In the genomic region with DNA sequence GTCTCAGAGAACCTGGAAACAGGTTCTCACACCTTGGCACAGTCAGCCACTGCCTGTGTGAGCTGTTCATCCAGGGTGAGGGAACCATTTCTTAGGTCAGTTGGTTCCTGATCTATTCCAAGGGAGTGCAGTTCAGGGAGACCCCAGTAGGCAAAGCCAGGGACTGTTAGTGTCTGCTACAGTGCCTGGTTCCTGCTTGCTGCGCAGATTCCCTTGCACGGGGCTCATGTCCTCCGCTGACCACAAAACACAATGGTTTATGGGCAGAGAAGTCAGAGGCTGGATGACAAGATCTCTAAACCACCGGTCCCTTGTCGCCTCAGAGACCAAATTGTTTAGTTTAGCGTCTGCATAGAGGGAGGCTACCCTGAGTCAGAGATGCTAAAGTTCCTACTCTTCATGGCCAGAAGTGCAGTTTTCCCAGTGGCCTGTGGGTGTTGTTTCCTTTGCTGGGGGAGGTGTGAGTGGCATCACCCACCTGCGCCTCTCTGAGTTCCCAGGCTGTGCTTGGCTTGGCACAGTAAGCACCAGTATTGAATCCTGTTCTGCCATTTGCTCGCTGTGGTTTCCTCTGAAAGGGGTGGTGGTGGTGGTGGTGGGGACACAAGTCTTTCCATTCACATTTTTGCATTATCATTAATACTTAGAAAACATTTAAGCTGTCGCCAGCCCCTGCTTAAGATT, we compare ENCODE assay signal across 20 mouse cellular contexts.
DNase-seq lines count a peak whose midpoint lies in the region; ATAC-seq and TF ChIP-seq lines count a peak whose summit lies in the region.
"Had no signal": no experiment of that assay in that cellular context is flagged by ENCODE, and none has a peak within 500 bp of the region (broad histone marks: within the 10 kb centered on the region; RNA-seq: fewer than 3 reads in every experiment).

No protein-coding gene starts in this region.

- H3K9ac ChIP-seq in hindbrain, embryonic 13.5 days = no peak overlapping the region
- H3K9ac ChIP-seq in hindbrain, postnatal 0 days (replicated peaks; ENCODE audit: low read length) = no peak overlapping the region
- H3K9ac ChIP-seq: liver, embryonic 14.5 days; neural tube, embryonic 12.5 days had no signal

- no peaks in the 10 kb centered on the region for H3K27me3 ChIP-seq in hindbrain, embryonic 13.5 days
- H3K27me3 ChIP-seq in hindbrain, postnatal 0 days (ENCODE audit: insufficient read depth, low read length) = no peaks in the 10 kb centered on the region
- H3K27me3 ChIP-seq: CH12.LX; neural tube, embryonic 12.5 days had no signal

- peaks cover 24% of the 10 kb centered on the region for H3K4me1 ChIP-seq in hindbrain, embryonic 13.5 days (replicated peaks)
- no peaks in the 10 kb centered on the region for H3K4me1 ChIP-seq in hindbrain, postnatal 0 days (ENCODE audit: insufficient read depth, low read length)

- no peak for DNase-seq in hindbrain, postnatal 0 days (ENCODE audit: low spot score)
- DNase-seq in thymus, postnatal 0 days (ENCODE audit: low spot score) = peak; percentile 51
- DNase-seq in thymus, adult 18-20 months = no peak
- DNase-seq in thymus, postnatal 4 days = peak; percentile 49
- no peak for DNase-seq in cerebellum, postnatal 10 days
- DNase-seq: adrenal gland, postnatal 14 days; cerebellum, postnatal 14 days; gastrocnemius, postnatal 14 days; heart, postnatal 4 days; kidney, adult 8-10 months; kidney, postnatal 4 days; left cerebral cortex, postnatal 4 days; lung, postnatal 4 days; right cerebral cortex, postnatal 14 days had no signal

- no peak overlapping the region for H3K4me3 ChIP-seq in hindbrain, embryonic 13.5 days
- H3K4me3 ChIP-seq in hindbrain, postnatal 0 days (ENCODE audit: low read length) = no peak overlapping the region
- H3K4me3 ChIP-seq: neural tube, embryonic 12.5 days had no signal

- H3K9me3 ChIP-seq in hindbrain, embryonic 13.5 days = no peaks in the 10 kb centered on the region
- no peaks in the 10 kb centered on the region for H3K9me3 ChIP-seq in hindbrain, postnatal 0 days (ENCODE audit: low read length)

- no peaks in the 10 kb centered on the region for H3K36me3 ChIP-seq in hindbrain, embryonic 13.5 days
- H3K36me3 ChIP-seq in hindbrain, postnatal 0 days (ENCODE audit: insufficient read depth, low read length) = no peaks in the 10 kb centered on the region
- H3K36me3 ChIP-seq: neural tube, embryonic 12.5 days had no signal

- 82% methylated on average over 9 of the region's 9 CpGs for WGBS in hindbrain, embryonic 13.5 days
- WGBS in hindbrain, postnatal 0 days = 76% methylated on average over 9 of the region's 9 CpGs

- no peak for ATAC-seq in hindbrain, embryonic 13.5 days (ENCODE audit: low FRiP score)
- ATAC-seq in hindbrain, postnatal 0 days = no peak
- ATAC-seq in granulocyte monocyte progenitor cell, adult 5-6 weeks (replicated peaks; ENCODE audit: poor library complexity, severe bottlenecking) = peak; percentile 50

- TF ChIP-seq CTCF in hindbrain, postnatal 0 days (IDR thresholded peaks at IDR 0.05; ENCODE audit: low read depth) = no peak

- no peak overlapping the region for H3K4me2 ChIP-seq in hindbrain, embryonic 13.5 days
- no peak overlapping the region for H3K4me2 ChIP-seq in hindbrain, postnatal 0 days (ENCODE audit: low read depth, low read length)
- H3K4me2 ChIP-seq: heart, embryonic 11.5 days; neural tube, embryonic 12.5 days had no signal

- peak overlapping the region; percentile 73 for H3K27ac ChIP-seq in hindbrain, embryonic 13.5 days
- H3K27ac ChIP-seq in hindbrain, postnatal 0 days = no peak overlapping the region
- H3K27ac ChIP-seq: liver, embryonic 14.5 days; neural tube, embryonic 12.5 days had no signal

Comparison
In these comparisons a context has a peak if more than half of its experiments do, and no peak if none do; other contexts are left out.
1. DNase-seq: peak in thymus, postnatal 0 days (single experiment) and thymus, postnatal 4 days (single experiment); none in hindbrain, postnatal 0 days (single experiment), thymus, adult 18-20 months (0 of 2) and cerebellum, postnatal 10 days (0 of 2).